Mouse (Mus musculus): ENCODE results near the gene Cd5.

Cd5 gene

GRCm38 (mm10) chr19:10701013-10701726 lies 37.6 kb downstream of the Cd5 start:
- no peak for DNase-seq (ENCODE audit: low spot score in 2 of 2)

DNA sequence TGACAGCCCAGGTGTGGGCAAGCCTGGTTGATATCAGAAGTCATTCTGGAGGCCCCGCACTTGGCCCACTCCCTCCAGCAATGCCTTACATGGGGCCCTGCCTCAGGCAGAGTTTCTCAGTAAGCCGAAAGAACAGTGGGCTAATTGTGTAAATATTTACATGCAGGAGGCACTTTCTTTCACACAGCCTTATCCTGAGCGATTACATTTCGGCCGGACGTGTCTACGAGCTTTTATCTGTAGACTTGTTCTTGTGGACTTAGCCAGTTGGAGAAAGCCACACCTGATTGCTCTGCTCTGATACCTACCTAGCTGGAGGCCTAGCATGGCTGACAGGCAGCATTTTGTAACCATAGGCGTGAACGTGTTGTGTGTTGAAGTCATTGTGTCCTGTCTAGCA lies 39.0 kb downstream of the Cd5 start:
- no peak for DNase-seq (ENCODE audit: low spot score in 2 of 2)

DNA sequence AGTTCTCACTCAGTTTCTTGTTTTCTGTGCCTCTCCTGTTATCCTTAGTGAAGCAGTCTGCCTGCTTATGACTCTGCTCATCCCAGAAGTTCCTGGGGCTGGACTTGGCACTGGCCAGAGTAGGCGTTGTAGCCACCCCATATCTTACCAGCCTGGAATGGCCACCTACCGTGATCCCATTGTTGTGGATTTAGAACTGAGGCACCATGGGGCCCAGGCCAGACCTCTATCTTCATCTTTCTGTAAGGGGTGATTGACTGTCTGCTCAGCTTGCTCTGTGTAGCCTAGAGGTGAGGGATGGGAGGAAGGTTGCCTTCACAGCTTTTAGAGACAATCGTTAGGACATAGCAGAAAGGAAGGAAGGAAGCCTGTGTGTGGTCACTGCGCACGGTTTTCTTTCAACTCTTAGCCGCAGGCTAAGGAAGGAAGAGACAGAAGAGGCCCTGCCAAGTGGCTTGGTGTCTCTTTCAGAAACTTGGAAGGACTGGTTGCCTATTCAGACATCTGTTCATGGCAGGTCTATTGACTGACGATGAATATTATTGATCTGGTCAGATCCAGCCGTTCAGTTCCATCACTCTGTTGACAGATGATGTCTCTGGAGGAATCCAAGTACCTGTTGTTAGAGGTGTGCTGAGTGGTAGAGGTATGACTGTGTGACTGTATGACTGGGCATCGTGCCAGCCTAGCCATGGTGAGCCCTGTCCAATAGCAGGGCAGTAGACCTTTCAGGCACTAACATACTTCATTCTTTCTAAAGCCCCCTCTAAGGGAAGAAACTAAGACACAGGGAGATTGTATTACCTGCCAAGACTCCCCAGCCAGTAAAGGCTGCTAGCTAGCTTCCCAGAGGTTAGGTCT lies 40.4 kb downstream of the Cd5 start:
- DNase-seq (ENCODE audit: low spot score in 2 of 2) = no peak

- no peak for DNase-seq (ENCODE audit: low spot score in 2 of 2)
Observed at GRCm38 (mm10) chr19:10695801-10696200, 43.0 kb downstream of the Cd5 start.

DNA sequence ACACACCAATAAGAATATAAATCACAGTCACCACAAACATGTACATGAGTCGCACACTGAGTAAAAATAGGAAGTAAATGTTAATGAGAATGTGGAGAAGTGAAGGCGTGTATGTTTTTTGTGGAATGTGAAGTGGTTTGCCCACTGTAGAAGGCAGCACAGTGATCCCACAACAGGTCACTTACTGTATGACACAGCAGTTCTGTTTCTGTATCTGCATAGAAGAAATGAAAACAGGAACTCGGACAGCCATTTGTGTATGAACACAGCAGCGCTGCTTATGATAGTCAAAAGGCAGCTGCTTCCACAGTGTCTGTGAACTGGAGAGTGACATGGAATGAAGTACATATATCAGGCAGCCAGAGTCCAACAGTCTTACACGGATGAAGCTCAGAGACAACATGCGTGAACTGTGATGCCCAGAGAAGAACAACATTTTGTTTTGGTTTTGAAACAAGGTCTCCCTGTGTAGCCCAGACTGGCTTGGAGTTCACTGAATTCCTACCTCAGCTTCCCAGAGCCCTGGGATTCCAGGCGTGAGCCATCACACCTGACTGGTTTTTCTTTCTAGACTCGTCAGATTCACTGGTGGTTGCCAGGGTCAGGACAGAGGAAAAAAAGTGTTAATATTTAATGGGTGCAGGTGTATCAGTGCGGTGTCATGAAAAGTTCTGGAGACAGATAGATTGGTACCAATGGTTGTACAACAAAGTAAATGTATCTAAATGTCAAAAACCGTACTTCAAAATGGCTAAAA lies 44.7 kb downstream of the Cd5 start:
- DNase-seq (ENCODE audit: low spot score in 2 of 2) = no peak

DNA sequence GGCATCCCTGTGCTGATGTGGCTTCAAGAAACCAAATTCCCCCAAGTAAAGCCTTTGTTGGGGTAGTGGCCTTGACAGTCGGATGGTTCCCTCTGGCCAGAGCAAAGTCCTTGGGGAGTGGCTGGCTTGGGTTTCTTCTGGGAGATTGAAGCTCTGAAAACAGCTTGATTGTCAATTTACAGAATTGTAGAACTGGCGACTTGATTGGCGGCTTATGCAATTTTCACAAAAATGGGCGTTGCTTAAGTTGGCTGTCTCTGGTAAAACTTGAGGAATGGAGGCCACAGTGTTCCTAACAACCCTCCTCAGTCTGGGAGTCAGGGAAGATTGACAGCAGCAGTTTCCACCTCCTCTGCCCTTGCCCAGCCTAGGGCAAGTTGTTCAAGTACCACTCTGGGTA lies 46.4 kb downstream of the Cd5 start:
- DNase-seq (ENCODE audit: low spot score in 2 of 2) = no peak

GRCm38 (mm10) chr19:10691660-10692059 lies 47.1 kb downstream of the Cd5 start:
- DNase-seq (ENCODE audit: low spot score in 2 of 2) = no peak

GRCm38 (mm10) chr19:10691121-10691520 lies 47.7 kb downstream of the Cd5 start:
- no peak for DNase-seq (ENCODE audit: low spot score in 2 of 2)

DNA sequence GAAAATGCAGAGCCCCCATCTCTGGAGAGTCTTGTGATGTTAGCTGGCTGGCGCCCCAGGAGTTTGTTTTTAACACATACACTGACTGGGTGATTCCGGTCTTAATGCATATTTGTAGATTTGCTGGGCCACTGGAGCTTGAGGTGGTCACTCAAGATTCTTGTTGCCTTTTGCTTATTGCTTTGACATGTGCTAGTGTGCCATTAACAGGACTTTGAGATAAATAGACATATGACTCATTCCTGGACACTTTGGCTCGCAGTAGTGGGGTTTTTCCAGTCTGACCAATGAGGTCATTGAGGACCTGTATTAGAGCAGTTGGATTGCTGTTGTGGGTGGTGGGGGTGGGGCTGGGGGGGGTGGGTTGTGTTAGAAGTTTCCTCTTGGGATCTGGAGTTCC lies 48.5 kb downstream of the Cd5 start:
- DNase-seq (ENCODE audit: low spot score in 2 of 2) = no peak

- DNase-seq (ENCODE audit: low spot score in 2 of 2) = no peak
Observed at GRCm38 (mm10) chr19:10689470-10690166, 49.2 kb downstream of the Cd5 start.

DNA sequence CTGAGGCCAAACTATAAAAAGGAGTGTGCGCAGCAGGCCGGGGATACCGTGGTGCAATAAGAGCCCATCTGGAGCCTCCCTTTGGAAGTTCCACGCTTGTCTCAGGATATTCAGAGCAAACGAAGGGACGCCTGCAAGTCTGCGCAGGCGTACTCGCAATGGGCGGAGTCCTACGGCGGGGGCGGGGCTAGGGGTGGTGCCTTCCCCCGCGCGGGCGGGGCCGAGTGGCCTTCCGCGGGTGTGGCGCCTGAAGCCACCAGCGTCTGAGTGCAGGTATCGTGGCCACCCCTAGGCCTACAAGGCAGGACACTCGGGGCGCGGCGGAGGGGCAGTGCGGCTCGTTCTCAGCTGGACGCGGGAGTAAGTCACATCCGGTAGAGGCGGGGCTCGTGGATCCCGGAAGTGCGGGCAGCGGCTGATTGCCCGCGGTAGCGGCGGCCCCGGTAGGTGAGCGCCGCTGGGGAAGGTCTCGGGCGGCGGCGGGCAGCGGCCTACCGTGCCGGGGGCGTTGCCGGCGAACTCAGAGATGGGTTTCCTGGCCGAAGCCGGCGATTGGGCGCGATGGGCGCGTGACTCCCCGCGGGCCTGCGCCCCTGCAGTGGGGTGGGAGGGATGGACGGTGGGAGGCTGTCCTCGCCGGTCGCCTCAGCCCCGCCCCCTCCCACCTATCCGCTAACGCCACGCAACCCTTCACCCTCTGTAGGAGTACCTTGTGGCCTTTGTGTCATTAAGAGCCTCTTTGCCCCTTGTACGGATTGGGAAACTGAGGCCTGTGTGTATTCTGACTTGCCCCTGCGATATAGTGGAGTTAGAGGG lies 50.1 kb downstream of the Cd5 start, which contains the start of gene Vps37c:
Vps37c (plus strand) TSS at position 199 of the 816 bp plus-strand sequence.
- DNase-seq (ENCODE audit: low spot score in 2 of 2) = peak; percentile 95 to 96

DNA sequence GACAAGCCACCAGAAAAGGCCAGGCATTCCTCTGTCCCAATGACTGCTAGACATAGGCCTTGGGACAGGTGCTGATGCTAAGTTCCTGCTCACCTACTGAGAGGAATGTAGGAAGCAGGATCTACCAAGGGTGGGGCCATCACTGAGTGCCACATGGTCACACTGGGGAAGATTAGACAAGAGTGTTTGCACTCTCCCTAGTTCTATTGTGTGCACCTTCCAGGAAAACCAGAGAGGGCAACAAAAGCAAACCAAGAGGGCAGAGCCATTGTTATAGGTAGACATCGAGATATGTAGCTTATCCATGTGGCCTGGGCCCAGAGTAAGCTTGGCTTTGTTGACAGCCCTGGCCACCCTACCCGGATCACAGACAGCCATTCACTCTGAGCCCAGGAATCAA lies 53.1 kb downstream of the Cd5 start:
- no peak for DNase-seq (ENCODE audit: low spot score in 2 of 2)

GRCm38 (mm10) chr19:10685081-10685480 lies 53.7 kb downstream of the Cd5 start:
- no peak for DNase-seq (ENCODE audit: low spot score in 2 of 2)

- DNase-seq (ENCODE audit: low spot score in 2 of 2) = no peak
Observed at GRCm38 (mm10) chr19:10681571-10681970, 57.2 kb downstream of the Cd5 start.

GRCm38 (mm10) chr19:10678772-10679067 lies 60.1 kb downstream of the Cd5 start:
- no peak for DNase-seq (ENCODE audit: low spot score in 2 of 2)

GRCm38 (mm10) chr19:10677915-10678771 lies 60.7 kb downstream of the Cd5 start, which contains the start of gene Pga5:
Gene Pga5 (minus strand): TSS chr19:10678071.
- DNase-seq (ENCODE audit: low spot score in 2 of 2) = peak; percentile 37 to 74

GRCm38 (mm10) chr19:10676656-10677055 lies 62.1 kb downstream of the Cd5 start:
- no peak for DNase-seq (ENCODE audit: low spot score in 2 of 2)

DNA sequence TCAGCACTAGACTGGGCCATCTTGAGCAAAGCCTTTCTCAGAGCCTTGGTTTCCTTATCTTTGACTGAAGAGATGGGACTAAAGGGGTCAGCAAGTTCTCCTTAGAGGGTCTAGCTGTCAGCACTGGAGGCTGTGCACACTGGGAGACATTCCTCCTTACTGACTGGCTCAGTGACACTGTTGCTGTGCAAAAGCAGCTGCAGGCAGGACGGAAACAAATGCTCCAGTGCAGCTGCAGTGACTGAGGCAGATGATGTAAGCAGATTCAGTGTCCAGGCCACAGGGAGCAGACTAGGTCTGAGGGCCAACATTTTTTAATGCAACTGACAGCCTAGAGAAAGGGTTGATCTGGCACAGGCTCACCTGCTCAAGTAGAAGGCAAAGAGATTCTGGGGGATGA lies 65.5 kb downstream of the Cd5 start:
- no peak for DNase-seq (ENCODE audit: low spot score in 2 of 2)

DNA sequence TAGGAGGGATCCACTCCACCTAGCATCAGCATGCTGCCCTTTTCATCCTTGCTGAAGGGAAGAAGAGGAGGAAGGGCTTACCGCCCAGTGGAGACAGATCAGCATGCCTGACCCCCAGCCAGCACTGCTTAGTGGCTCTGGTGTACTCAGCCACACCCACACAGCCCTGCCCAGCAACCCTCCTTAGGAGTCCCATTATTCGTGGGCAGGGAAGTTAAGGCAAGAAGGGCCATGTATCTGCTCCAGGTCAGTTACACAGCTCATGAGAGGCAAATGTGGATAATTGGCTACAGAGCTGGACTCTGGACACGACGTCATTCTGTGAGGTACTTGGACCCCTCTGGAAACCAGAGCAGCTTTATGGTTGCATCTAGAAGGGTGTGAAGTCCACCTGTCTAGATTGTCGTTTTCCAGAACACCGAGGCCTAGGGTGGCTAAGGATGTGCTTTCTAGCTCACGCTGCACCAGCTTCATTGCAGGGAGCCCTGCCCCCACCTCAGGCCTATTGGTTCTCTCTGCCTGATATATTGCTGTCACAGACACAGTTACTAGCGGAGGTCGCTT lies 66.9 kb downstream of the Cd5 start:
- no peak for DNase-seq (ENCODE audit: low spot score in 2 of 2)

DNA sequence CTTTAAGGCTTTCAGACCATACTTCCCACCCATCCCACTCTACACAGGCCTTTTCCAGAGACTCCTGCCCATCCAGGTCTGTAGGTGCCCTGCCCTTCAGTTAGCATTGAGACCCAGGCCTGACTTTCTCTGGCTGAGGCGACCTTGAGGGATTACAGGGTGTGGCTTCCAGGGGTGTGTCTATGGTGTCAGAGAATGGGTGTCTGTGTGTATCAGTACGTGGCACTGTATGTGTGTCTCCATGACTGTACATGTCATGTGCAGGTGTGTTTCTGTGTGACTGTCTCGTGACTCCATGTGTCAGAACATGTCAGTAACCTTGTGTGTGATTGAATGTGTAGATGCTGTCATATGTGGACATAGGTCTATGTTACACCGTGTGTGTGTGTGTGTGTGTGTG lies 67.5 kb downstream of the Cd5 start:
- no peak for DNase-seq (ENCODE audit: low spot score in 2 of 2)

Measured in spleen, postnatal 14 days (tissue).